Mouse (Mus musculus): ENCODE measurements at regions not wholly inside any gene's neighbourhood (a gene's known extent, or its start where the extent isn't known, plus 50 kb on each side); places are given as distances from the start of the nearest gene placed in this dataset.
"Not testable (repeated sequence)": the region's sequence is repeated elsewhere in the genome, so short reads cannot be mapped to it uniquely, and the experiment has no call there.

- no peak overlapping the region for H3K27ac ChIP-seq (ENCODE audit: low read length)
- ATAC-seq (ENCODE audit: low FRiP score, low TSS enrichment): no peak
- H3K9me3 ChIP-seq (ENCODE audit: low read length): no peaks in the 10 kb centered on the region
- H3K36me3 ChIP-seq (ENCODE audit: insufficient read depth, low read length): no peaks in the 10 kb centered on the region
- no peaks in the 10 kb centered on the region for H3K4me1 ChIP-seq (ENCODE audit: insufficient read depth, low read length)
- H3K27me3 ChIP-seq (ENCODE audit: insufficient read depth, low read length): no peaks in the 10 kb centered on the region
- H3K9ac ChIP-seq (replicated peaks; ENCODE audit: low read length): no peak overlapping the region
- no peak overlapping the region for H3K4me3 ChIP-seq (ENCODE audit: low read length)
- 11% methylated on average over 10 of the region's 10 CpGs for WGBS
- no peak overlapping the region for H3K4me2 ChIP-seq (replicated peaks; ENCODE audit: low read depth, low read length)
Measured at GRCm38 (mm10) chr16:65629186-65629585, 66.7 kb upstream of the Chmp2b start.

- no peaks in the 10 kb centered on the region for H3K36me3 ChIP-seq (ENCODE audit: insufficient read depth, low read length)
- ATAC-seq (ENCODE audit: low FRiP score, low TSS enrichment): no peak
- H3K27ac ChIP-seq (ENCODE audit: low read length): no peak overlapping the region
- H3K4me3 ChIP-seq (ENCODE audit: low read length): no peak overlapping the region
- no peaks in the 10 kb centered on the region for H3K27me3 ChIP-seq (ENCODE audit: insufficient read depth, low read length)
- H3K9ac ChIP-seq (replicated peaks; ENCODE audit: low read length): no peak overlapping the region
- 60% methylated on average over 5 of the region's 5 CpGs for WGBS
- H3K4me1 ChIP-seq (ENCODE audit: insufficient read depth, low read length): no peaks in the 10 kb centered on the region
- H3K4me2 ChIP-seq (replicated peaks; ENCODE audit: low read depth, low read length): no peak overlapping the region
- no peaks in the 10 kb centered on the region for H3K9me3 ChIP-seq (ENCODE audit: low read length)
Measured at GRCm38 (mm10) chr16:65631680-65632079, 69.2 kb upstream of the Chmp2b start.

GRCm38 (mm10) chr16:65646741-65647140 is 84.2 kb upstream of the Chmp2b start:
- H3K9ac ChIP-seq (replicated peaks; ENCODE audit: low read length); H3K27me3 ChIP-seq (ENCODE audit: insufficient read depth, low read length); H3K9me3 ChIP-seq (ENCODE audit: low read length); H3K36me3 ChIP-seq (ENCODE audit: insufficient read depth, low read length); H3K27ac ChIP-seq (ENCODE audit: low read length); H3K4me1 ChIP-seq (ENCODE audit: insufficient read depth, low read length); H3K4me3 ChIP-seq (ENCODE audit: low read length); H3K4me2 ChIP-seq (replicated peaks; ENCODE audit: low read depth, low read length); ATAC-seq (ENCODE audit: low FRiP score, low TSS enrichment): not testable (repeated sequence)
- 92% methylated on average over 3 of the region's 3 CpGs for WGBS

DNA sequence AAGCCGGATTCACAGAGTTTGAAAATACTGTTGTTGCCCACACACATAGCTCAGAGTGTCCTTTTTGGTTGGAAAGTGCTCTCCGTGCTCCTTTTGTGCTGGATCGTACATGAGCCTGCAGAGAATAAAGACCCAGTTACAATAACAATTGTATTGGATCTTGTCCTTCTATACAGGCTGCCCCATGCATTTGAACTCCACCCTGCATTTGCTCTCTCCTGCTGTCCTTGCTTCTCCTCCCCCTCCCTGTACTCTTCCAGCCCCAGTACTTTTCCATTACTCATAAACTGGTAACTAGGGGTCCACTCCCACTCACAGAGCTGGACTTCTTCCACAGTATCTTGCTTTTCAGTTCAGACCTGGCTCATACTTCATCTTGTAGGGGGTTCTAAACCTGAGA is 86.5 kb upstream of the Chmp2b start:
- no peaks in the 10 kb centered on the region for H3K9me3 ChIP-seq (ENCODE audit: low read length)
- H3K36me3 ChIP-seq (ENCODE audit: insufficient read depth, low read length): no peaks in the 10 kb centered on the region
- no peak overlapping the region for H3K9ac ChIP-seq (replicated peaks; ENCODE audit: low read length)
- ATAC-seq (ENCODE audit: low FRiP score, low TSS enrichment): no peak
- no peak overlapping the region for H3K27ac ChIP-seq (ENCODE audit: low read length)
- H3K27me3 ChIP-seq (ENCODE audit: insufficient read depth, low read length): no peaks in the 10 kb centered on the region
- no peaks in the 10 kb centered on the region for H3K4me1 ChIP-seq (ENCODE audit: insufficient read depth, low read length)
- H3K4me3 ChIP-seq (ENCODE audit: low read length): no peak overlapping the region
- no peak overlapping the region for H3K4me2 ChIP-seq (replicated peaks; ENCODE audit: low read depth, low read length)
- WGBS: 68% methylated on average over 3 of the region's 3 CpGs

DNA sequence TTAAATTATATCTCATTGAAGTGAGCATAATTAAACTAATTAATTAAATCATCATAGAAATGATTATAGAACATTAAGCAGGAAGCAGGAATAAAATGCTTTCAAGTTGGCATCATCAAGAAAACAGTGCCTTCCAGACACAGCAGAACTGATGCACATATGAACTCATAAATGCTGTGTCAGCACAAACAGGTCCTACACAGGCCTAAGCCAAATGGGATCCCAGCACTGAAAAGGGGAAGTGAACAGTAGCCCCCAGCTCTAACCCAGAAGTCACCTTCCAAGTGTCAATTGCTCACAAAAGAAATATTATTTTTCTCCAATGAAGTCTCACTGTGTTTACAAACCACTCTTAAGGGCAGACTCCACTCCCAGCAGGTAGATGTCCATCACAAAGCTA is 93.0 kb upstream of the Chmp2b start:
- ATAC-seq (ENCODE audit: low FRiP score, low TSS enrichment): no peak
- Histone ChIP-seq H3K9me3 (ENCODE audit: low read length) (no peaks in the 10 kb centered on the region), H3K4me1 (ENCODE audit: insufficient read depth, low read length) (no peaks in the 10 kb centered on the region), H3K9ac (replicated peaks; ENCODE audit: low read length) (no peak overlapping the region), H3K27me3 (ENCODE audit: insufficient read depth, low read length) (no peaks in the 10 kb centered on the region), H3K36me3 (ENCODE audit: insufficient read depth, low read length) (no peaks in the 10 kb centered on the region), H3K27ac (ENCODE audit: low read length) (no peak overlapping the region), H3K4me3 (ENCODE audit: low read length) (no peak overlapping the region), H3K4me2 (replicated peaks; ENCODE audit: low read depth, low read length) (no peak overlapping the region)

GRCm38 (mm10) chr16:65657829-65658228 is 95.3 kb upstream of the Chmp2b start:
- WGBS: 78% methylated on average over 2 of the region's 2 CpGs

GRCm38 (mm10) chr16:65664787-65665186 is 102.3 kb upstream of the Chmp2b start:
- Histone ChIP-seq H3K9ac (replicated peaks; ENCODE audit: low read length) (no peak overlapping the region), H3K4me1 (ENCODE audit: insufficient read depth, low read length) (no peaks in the 10 kb centered on the region), H3K4me2 (replicated peaks; ENCODE audit: low read depth, low read length) (no peak overlapping the region), H3K27me3 (ENCODE audit: insufficient read depth, low read length) (no peaks in the 10 kb centered on the region; the same call in 1 of the 2 replicates), H3K4me3 (ENCODE audit: low read length) (no peak overlapping the region), H3K36me3 (ENCODE audit: insufficient read depth, low read length) (no peaks in the 10 kb centered on the region), H3K27ac (ENCODE audit: low read length) (no peak overlapping the region), H3K9me3 (ENCODE audit: low read length) (no peaks in the 10 kb centered on the region)
- ATAC-seq (ENCODE audit: low FRiP score, low TSS enrichment): peak; percentile 49; the same call in 1 of the 2 replicates
- WGBS: 63% methylated on average over 3 of the region's 3 CpGs

More at GRCm38 (mm10) chr16:65657829-65658228, 95.3 kb upstream of the Chmp2b start:
- no peak overlapping the region for H3K4me2 ChIP-seq (replicated peaks; ENCODE audit: low read depth, low read length)
- no peak overlapping the region for H3K4me3 ChIP-seq (ENCODE audit: low read length)
- no peaks in the 10 kb centered on the region for H3K36me3 ChIP-seq (ENCODE audit: insufficient read depth, low read length)
- H3K4me1 ChIP-seq (ENCODE audit: insufficient read depth, low read length): no peaks in the 10 kb centered on the region
- no peaks in the 10 kb centered on the region for H3K9me3 ChIP-seq (ENCODE audit: low read length)
- H3K27ac ChIP-seq (ENCODE audit: low read length): no peak overlapping the region
- no peak overlapping the region for H3K9ac ChIP-seq (replicated peaks; ENCODE audit: low read length)
- ATAC-seq (ENCODE audit: low FRiP score, low TSS enrichment): no peak
- H3K27me3 ChIP-seq (ENCODE audit: insufficient read depth, low read length): no peaks in the 10 kb centered on the region

DNA sequence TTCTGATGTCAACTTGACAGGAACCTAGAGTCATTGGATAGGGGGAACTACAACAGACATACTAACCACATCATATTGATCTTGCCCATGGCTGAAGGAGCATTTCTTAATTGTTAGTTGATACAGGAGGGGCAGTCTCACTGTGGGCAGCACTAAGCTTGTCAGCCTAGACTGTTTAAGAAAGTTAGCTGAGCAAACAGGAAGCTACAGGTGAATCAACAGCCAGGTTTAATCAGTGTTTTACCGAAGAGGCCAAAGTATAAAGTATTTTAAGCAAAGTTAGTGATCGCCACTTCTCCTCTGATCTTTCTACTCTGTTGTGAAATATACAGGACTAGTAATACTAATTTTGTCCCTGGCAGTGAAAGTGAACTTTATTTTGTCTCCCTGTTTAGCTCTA is 109.6 kb upstream of the Chmp2b start:
- ATAC-seq (ENCODE audit: low FRiP score, low TSS enrichment): no peak
- H3K36me3 ChIP-seq (ENCODE audit: insufficient read depth, low read length): no peaks in the 10 kb centered on the region
- no peak overlapping the region for H3K27ac ChIP-seq (ENCODE audit: low read length)
- H3K4me3 ChIP-seq (ENCODE audit: low read length): no peak overlapping the region
- H3K9me3 ChIP-seq (ENCODE audit: low read length): no peaks in the 10 kb centered on the region
- H3K4me1 ChIP-seq (ENCODE audit: insufficient read depth, low read length): no peaks in the 10 kb centered on the region
- no peaks in the 10 kb centered on the region; the same call in 1 of the 2 replicates for H3K27me3 ChIP-seq (ENCODE audit: insufficient read depth, low read length)
- WGBS: 75% methylated on average over 2 of the region's 2 CpGs
- H3K9ac ChIP-seq (replicated peaks; ENCODE audit: low read length): no peak overlapping the region
- H3K4me2 ChIP-seq (replicated peaks; ENCODE audit: low read depth, low read length): no peak overlapping the region

- H3K27ac ChIP-seq (ENCODE audit: low read length): no peak overlapping the region
- H3K9me3 ChIP-seq (ENCODE audit: low read length): no peaks in the 10 kb centered on the region
- H3K36me3 ChIP-seq (ENCODE audit: insufficient read depth, low read length): no peaks in the 10 kb centered on the region
- no peaks in the 10 kb centered on the region for H3K4me1 ChIP-seq (ENCODE audit: insufficient read depth, low read length)
- H3K4me2 ChIP-seq (replicated peaks; ENCODE audit: low read depth, low read length): no peak overlapping the region
- no peak overlapping the region for H3K4me3 ChIP-seq (ENCODE audit: low read length)
- H3K27me3 ChIP-seq (ENCODE audit: insufficient read depth, low read length): no peaks in the 10 kb centered on the region
- no peak for ATAC-seq (ENCODE audit: low FRiP score, low TSS enrichment)
- 78% methylated on average over 7 of the region's 7 CpGs for WGBS
- H3K9ac ChIP-seq (replicated peaks; ENCODE audit: low read length): no peak overlapping the region
Measured at GRCm38 (mm10) chr16:65683089-65683488, 120.6 kb upstream of the Chmp2b start.

- Histone ChIP-seq H3K9me3 (ENCODE audit: low read length) (no peaks in the 10 kb centered on the region), H3K36me3 (ENCODE audit: insufficient read depth, low read length) (no peaks in the 10 kb centered on the region), H3K9ac (replicated peaks; ENCODE audit: low read length) (no peak overlapping the region), H3K4me2 (replicated peaks; ENCODE audit: low read depth, low read length) (no peak overlapping the region), H3K4me1 (ENCODE audit: insufficient read depth, low read length) (no peaks in the 10 kb centered on the region), H3K4me3 (ENCODE audit: low read length) (no peak overlapping the region), H3K27me3 (ENCODE audit: insufficient read depth, low read length) (no peaks in the 10 kb centered on the region), H3K27ac (ENCODE audit: low read length) (no peak overlapping the region)
- no peak for ATAC-seq (ENCODE audit: low FRiP score, low TSS enrichment)
Measured at GRCm38 (mm10) chr16:65683703-65684320, 121.3 kb upstream of the Chmp2b start.
